Mouse (Mus musculus) testis, adult 2 months (tissue): ENCODE data around the gene Rad54l. TPM values are rescaled to one million over a fixed set of nuclear protein-coding genes. Genes with fewer than 3 reads are reported as not detected.

Experiments
- H3K27ac ChIP-seq: fragments of 200-500 bp; 2 replicates; pipeline ENCODE4 v1.5.1; 2012; ENCODE audit warnings: low read depth, low read length; ENCODE audit not compliant: control insufficient read depth, insufficient read depth
- H3K27me3 ChIP-seq: fragments of 200-500 bp; 2 replicates; pipeline ENCODE4 v1.6.1; 2012; ENCODE audit warnings: mild to moderate bottlenecking, low read length, moderate library complexity; ENCODE audit not compliant: control insufficient read depth, insufficient read depth
- H3K36me3 ChIP-seq: fragments of 200-500 bp; 2 replicates; pipeline ENCODE4 v1.6.1; 2012; ENCODE audit warnings: mild to moderate bottlenecking, low read length; ENCODE audit not compliant: control insufficient read depth, insufficient read depth
- H3K4me1 ChIP-seq: fragments of 200-500 bp; 2 replicates; pipeline ENCODE4 v1.6.1; 2012; ENCODE audit warnings: low read length; ENCODE audit not compliant: control insufficient read depth, insufficient read depth
- H3K4me3 ChIP-seq: fragments of 200-500 bp; 2 replicates; pipeline ENCODE4 v1.5.1; 2012; ENCODE audit warnings: low read depth, mild to moderate bottlenecking, low read length, moderate library complexity, mixed read lengths; ENCODE audit not compliant: control insufficient read depth
- CTCF ChIP-seq: fragments of 200-500 bp; IDR thresholded peaks from 2 replicates; pipeline ENCODE4 v1.5.1; 2012; ENCODE audit warnings: low read depth, mild to moderate bottlenecking, inconsistent platforms, low read length, moderate library complexity; ENCODE audit not compliant: control insufficient read depth, insufficient read depth, insufficient replicate concordance
- POLR2A ChIP-seq: fragments of 200-500 bp; IDR thresholded peaks from 2 replicates; pipeline ENCODE4 v1.6.1; 2012; ENCODE audit warnings: low read depth, mild to moderate bottlenecking, inconsistent platforms, low read length, moderate library complexity; ENCODE audit not compliant: control insufficient read depth
- polyA plus RNA-seq: library from polyadenylated mRNA; depleted of rRNA; stranded (reverse); fragments of >200 nt; gene quantifications from 2 replicates; pipeline ENCODE4 v1.2.3, GENCODE M21; 2012

Rad54l gene
- polyA plus RNA-seq, 1 experiment = 6.0 TPM

DNA sequence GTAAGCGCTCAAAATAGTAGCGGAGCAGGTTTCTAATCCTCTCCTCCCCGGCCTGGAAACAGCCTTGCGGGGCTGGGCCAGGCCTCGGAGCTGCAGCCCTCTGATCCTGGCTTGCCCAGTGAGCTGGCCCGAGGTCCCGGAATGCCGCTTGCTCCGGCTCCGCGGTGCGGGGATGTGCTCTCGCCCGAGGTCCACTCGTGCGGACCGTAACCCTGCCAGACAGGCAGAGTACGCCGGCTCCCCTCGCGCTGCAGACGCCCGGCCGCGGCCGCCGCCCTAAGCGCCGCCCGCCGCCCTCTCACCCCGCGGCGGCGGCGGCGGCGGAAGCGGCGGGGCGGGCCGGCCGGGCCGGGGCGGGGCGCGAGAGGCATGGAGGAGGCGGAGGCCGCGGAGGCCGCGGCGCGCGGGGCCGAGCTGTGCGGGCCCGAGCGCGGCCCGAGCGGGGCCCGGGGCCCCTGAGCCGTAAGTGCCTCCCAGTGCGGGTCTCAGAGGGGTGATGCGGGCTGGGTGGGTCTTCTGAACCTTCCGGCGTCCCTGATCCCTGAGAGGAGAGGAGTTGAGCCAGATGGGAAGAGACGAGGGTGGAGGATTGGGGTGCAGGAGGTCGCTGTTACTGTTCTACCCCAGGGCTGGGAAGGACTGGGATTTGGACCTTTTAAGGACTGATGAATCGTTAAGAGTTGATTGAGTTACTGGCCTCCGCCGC is 26.8 kb upstream of the Rad54l start:
- Histone ChIP-seq H3K4me3 (peak overlapping the region; percentile 83), H3K27ac (peak overlapping the region; percentile 76), H3K27me3 (no peaks in the 10 kb centered on the region), H3K36me3 (no peaks in the 10 kb centered on the region; the same call in 1 of the 2 replicates), H3K4me1 (peaks cover 20% of the 10 kb centered on the region)
- peak; percentile 71; the same call in 1 of the 2 replicates for TF ChIP-seq POLR2A
- TF ChIP-seq CTCF = no peak

- Histone ChIP-seq H3K36me3 (no peaks in the 10 kb centered on the region; the same call in 1 of the 2 replicates), H3K4me1 (peaks cover 20% of the 10 kb centered on the region), H3K27me3 (no peaks in the 10 kb centered on the region), H3K27ac (peak overlapping the region; percentile 63), H3K4me3 (peak overlapping the region; percentile 83)
- TF ChIP-seq POLR2A (no peak), CTCF (no peak)
Observed at GRCm38 (mm10) chr4:116149812-116150155, 26.3 kb upstream of the Rad54l start.

DNA sequence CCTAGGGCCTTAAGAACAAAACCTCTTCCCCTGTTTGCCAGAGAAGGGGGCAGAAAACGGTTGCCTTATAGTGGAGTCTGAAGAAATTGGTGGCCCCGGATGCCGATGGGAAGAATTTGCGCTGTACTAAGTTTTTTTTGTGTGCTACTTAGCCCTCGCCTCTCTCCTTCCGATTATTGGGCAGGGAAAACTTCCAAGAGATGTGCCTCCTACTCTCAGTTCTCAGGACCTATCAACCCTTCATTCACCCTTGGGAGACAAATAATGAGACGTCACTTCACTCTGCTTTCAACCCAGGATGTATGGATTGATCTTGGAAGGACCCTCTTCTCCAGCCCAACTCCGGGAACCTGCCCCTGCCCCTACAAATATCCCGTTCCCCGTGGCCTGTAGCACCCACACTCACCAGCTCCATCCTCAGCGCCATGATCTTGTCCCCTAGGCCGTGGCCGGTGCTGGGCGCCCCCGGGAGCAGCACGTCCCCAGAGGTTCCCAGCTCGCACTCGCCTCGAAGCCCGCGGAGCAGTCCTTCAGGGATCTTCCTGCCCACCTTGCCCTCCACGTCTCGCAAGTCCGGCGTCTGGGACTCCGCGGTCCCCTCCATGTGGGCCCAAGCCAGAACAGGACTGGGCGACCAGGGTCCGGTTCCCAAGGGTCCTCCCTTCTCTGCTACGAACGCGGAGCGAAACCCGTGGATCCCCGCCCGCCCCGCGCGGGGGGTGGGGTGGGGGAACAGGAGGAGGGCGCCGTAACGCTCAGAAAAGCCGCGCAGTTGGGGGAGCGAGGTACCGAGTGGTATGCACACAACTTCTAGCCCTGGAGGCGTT is 20.6 kb upstream of the Rad54l start:
- Histone ChIP-seq H3K27ac (0 out of 2 replicates have a peak overlapping the region, but pooled peaks have one; percentile 24), H3K4me1 (peaks cover 12% of the 10 kb centered on the region), H3K36me3 (no peaks in the 10 kb centered on the region), H3K27me3 (no peaks in the 10 kb centered on the region), H3K4me3 (peak overlapping the region; percentile 85)
- TF ChIP-seq CTCF (no peak), POLR2A (no peak)

DNA sequence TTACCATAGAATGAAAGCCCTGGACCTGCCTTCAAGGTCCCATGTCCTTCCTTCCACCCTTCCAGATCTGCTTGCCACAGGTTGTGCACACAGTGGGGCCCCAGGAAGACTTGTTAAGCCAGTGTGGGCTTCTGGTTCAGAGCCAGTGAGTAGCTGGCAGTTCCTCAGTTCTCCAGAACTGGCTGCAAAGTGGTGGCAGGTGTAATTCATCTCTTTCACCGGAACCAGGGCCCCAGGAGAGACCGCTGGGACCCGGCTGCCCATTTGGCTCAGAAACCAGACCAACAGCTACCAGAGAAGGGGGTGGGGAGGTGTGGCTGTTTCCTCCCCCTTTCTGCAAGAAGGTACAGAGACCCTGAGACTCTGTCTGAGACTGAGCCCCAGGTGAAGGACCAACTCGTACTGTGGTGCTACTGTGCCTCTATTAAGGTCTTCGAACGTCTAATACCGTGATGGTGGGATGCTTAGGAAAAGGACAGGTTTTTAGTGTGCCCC is 19.9 kb upstream of the Rad54l start:
- TF ChIP-seq CTCF (no peak), POLR2A (no peak)
- peak overlapping the region; percentile 14 for H3K4me3 ChIP-seq
- H3K27me3 ChIP-seq = no peaks in the 10 kb centered on the region
- peaks cover 12% of the 10 kb centered on the region for H3K4me1 ChIP-seq
- no peak overlapping the region for H3K27ac ChIP-seq
- no peaks in the 10 kb centered on the region for H3K36me3 ChIP-seq

- TF ChIP-seq POLR2A (no peak), CTCF (no peak)
- Histone ChIP-seq H3K27ac (no peak overlapping the region), H3K36me3 (no peaks in the 10 kb centered on the region), H3K4me1 (peaks cover 12% of the 10 kb centered on the region), H3K27me3 (no peaks in the 10 kb centered on the region), H3K4me3 (no peak overlapping the region)
Observed at GRCm38 (mm10) chr4:116142269-116142668, 18.8 kb upstream of the Rad54l start.

DNA sequence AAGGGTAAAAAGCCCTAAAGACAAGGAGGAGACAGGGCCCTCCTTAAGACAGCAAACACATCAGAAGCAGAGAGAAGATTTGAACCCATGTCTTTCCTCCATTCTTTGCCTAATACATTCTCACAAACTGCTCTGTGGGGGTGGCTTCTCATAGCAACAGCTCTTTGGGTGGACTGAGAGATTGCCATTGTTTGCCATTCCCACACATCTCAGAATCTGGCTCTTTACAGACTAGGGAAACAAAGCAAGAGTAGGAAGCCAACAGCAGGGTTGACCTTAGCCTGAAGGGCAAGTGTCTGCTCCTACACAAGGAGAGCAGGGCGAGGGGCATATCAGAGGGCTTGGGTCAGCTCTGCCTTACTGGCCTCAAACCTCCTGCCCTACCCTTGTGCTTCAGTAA is 18.2 kb upstream of the Rad54l start:
- no peak overlapping the region for H3K27ac ChIP-seq
- H3K4me3 ChIP-seq = no peak overlapping the region
- no peaks in the 10 kb centered on the region for H3K36me3 ChIP-seq
- peaks cover 12% of the 10 kb centered on the region for H3K4me1 ChIP-seq
- no peak for TF ChIP-seq POLR2A
- TF ChIP-seq CTCF = no peak
- H3K27me3 ChIP-seq = no peaks in the 10 kb centered on the region

- no peak overlapping the region for H3K27ac ChIP-seq
- H3K27me3 ChIP-seq = no peaks in the 10 kb centered on the region
- TF ChIP-seq CTCF (no peak), POLR2A (no peak)
- H3K4me3 ChIP-seq = no peak overlapping the region
- H3K36me3 ChIP-seq = no peaks in the 10 kb centered on the region
- peaks cover 12% of the 10 kb centered on the region for H3K4me1 ChIP-seq
Observed at GRCm38 (mm10) chr4:116140801-116141574, 17.5 kb upstream of the Rad54l start.
